Mouse (Mus musculus): Measurements from ENCODE around the gene Sec11a.
"Not testable (repeated sequence)": the region's sequence is repeated elsewhere in the genome, so short reads cannot be mapped to it uniquely, and the experiment has no call there.

Gene Sec11a

DNA sequence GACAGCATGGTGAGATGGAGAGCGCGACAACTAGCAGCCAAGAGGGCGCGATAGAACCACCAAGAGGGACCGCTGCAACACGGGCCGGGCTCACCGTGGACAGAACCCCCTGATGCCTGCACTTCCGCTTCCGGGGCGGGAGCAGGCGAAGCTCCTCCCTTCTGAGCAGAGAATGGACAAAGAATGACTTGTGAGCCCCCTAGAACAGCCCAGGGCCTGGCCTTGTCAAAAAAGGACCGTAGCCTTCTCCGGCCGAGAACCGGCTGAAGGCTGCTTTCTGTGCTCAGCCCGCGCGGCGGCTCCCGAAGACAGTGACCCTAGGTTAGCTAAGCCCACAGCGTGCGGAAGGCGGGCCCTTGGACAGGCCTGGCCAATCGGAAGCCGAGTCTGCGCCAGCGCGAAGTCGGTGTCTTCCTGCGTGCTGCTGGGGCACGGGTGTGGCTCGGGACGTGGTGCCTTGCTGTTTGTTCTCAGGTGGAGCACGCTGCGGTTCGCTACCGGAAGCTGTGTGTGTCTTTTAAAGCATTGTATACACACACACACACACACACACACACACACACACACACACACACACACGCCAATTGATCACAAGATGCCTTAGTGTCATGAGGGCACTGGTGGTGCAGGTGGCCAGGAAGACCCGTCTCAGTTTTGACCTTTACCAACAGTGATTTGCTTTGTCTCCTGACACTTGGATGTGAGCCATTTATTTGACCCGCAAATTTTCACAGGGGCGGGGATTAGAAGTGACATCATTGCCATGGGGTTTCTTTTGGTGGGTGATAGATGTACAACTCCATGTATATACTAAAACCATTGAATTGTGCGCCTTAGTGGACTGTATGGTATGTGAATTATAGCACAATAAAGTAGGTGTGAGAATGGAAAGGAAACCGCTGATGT is at the start of gene Sec11a:
Gene Sec11a, minus strand, starts transcription at position 336 of the 906 bp plus-strand sequence.
- DNase-seq (ENCODE audit: low spot score in 2 of 2) = peak; percentile 92 to 93

DNA sequence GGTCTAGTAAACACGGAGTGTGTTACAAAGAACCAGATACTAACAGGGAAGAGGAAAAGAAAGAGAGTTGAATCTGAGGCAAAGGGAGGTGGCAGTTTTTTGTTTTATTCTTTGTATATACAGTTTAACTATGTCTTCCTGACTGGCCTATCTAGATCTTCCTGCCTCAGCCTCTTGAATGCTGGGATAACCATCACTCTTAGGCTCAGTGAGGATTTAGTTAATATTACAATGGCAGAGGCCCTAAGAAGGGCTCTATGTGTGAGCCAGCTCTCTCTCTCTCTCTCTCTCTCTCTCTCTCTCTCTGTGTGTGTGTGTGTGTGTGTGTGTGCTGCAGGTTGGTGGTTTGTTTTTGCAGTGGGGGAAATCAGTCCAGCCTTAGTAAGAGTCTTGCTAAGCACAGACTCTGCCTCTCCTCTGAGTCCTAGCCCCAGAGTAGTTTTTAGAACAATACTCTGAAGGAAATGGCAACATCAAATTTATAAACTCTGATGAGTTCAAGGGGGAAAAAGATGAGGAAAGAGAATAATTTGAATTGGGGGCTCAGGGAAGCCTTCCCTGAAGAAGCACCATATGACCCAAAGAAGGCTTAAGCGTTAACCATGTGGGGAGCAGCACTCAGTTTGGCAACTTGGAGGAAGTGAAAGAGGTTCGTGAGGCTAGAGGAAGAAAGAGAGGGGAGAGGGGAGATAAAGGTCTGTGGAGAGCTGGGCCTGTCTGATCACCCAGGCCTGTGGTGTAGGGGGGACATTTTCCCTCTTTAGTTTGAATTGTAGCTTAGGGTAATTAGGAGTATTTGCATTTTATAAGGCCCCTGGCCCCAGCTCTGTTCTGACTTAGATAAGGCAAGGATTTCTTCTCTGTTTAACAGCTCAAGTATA is 47.9 kb upstream of the Sec11a start:
- DNase-seq (ENCODE audit: low spot score in 2 of 2) = no peak

GRCm38 (mm10) chr7:80994663-80995005 is 47.1 kb upstream of the Sec11a start:
- no peak for DNase-seq (ENCODE audit: low spot score in 2 of 2)

- DNase-seq (ENCODE audit: low spot score in 2 of 2) = no peak
These were observed 46.5 kb upstream of the Sec11a start for GRCm38 (mm10) chr7:80993834-80994662.

DNA sequence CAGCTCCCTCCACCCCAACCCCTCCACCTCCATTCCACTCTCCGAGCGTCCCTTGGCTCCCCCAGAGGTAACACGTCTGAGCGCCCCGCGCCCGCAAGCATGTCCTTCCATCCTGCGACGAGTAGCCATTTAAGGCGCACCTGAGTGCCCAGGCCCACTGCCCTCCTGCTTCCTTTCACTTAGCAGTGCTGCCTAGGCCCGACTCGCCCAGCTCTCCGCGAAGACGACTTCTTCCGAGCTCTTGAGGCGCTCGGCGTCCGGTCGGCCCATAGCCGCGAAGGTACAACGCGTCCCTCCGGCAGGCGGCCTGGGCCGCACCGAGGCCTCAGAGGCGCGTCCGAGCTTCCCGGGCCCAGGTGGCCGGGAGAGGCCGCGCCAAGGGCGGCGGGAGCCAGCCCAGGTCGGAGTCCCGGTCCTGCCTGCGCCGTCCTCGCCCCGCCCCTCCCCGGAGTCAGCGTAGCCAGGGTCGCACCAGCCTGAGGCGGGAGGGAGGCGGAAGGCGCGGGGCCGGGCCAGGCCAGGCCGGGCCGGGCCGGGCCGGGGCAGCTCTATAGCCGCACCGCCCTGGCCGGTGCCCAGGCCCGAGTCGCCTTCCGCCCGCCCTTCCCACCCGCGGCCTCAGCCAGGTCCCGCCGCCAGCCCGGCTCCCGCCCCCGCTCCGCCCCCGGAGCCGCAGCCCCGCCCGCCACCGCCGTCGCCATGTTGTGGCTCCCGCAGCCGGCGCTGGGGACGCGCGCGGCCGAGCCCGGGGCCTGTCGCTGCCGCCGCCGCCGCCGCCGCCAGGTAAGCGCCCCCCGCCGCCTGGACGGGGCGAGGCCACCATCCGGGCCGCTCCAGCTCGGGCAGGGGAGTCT is 45.6 kb upstream of the Sec11a start, which contains the start of gene Zfp592:
Gene Zfp592, plus strand, starts transcription at position 702 of the 854 bp plus-strand sequence.
- peak; percentile 76 to 81 for DNase-seq (ENCODE audit: low spot score in 2 of 2)

GRCm38 (mm10) chr7:80992631-80992979 is 45.0 kb upstream of the Sec11a start:
- peak; percentile 22 to 26 for DNase-seq (ENCODE audit: low spot score in 2 of 2)

DNA sequence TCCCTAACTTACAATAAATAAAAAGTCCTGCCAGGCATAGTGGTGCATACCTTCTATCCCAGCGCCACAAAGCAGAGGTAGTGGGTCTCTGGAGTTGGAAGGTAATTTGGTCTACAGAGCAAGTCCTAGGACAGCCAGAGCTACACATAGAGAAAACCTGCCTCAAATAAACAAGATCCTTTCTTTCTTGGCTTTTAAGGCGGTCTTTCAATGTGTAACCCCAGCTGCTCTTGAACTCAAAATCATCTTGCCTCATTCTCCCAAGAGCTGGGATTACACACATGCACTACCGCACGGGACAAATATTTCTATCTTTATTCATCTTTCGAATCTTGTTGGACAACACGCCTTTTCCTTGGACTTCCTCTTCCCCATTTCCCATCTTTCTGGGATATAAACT is 44.5 kb upstream of the Sec11a start:
- DNase-seq (ENCODE audit: low spot score in 2 of 2) = no peak

GRCm38 (mm10) chr7:80991589-80991988 is 44.0 kb upstream of the Sec11a start:
- DNase-seq (ENCODE audit: low spot score in 2 of 2) = no peak

DNA sequence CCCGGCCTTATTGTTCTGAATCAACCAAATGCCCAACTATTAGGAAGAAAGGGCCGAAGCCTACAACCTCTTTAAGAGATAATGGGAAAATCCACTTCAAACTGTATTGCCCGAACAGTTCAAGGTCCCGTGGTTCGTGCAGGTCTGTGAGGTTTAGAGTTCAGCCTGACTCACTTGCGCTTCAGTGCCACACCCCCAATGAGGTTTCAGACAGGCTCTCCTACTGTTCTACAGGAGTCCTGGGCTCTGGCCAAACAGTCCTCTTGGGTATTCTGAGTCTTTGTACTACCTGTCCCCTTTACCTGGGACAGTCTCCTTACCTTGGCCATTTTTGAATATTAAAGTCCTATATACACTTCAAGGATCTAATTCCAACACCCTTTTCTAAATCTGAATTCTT is 42.7 kb upstream of the Sec11a start:
- DNase-seq (ENCODE audit: low spot score in 2 of 2) = no peak

DNA sequence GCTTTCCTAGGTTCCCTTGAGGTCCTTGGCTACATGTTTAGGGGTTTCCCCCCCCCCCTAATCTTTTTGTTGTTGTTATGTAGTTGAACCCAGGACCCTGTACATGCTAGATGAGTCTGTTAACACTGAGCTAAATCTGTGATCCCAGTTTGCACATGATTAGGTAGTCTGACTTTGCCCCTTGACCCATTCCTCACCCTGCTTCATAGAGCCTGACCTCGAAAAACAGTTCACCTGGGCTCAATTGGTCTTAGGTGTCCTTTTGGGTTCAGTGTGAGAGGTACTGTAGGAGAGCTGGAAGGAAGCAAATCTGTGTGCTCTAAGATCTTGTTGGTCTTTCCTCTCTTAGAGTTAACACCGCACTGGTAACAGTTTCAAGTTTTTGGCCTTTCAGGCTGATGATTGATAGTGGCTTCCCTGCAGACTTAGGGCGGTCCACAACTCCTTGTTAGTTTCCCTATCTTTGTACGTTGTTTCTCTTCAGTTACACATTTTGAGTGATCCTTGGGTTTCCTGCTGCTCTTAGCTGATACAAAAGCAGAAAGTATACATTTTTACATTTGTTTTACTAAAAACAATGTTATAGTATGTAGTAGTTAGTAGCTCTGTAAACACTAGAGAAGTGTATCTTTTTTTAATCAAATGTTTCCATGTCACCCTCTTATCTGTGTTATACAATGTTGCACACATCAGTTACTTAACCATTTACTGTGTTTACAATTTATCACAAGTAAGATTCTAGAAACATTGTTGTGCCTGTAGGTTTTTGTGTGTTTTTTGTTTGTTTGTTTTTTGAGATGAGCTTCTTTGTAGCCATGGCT is 40.4 kb upstream of the Sec11a start:
- DNase-seq (ENCODE audit: low spot score in 2 of 2) = no peak

GRCm38 (mm10) chr7:80986458-80987187 is 39.0 kb upstream of the Sec11a start:
- DNase-seq (ENCODE audit: low spot score in 2 of 2) = no peak

- no peak for DNase-seq (ENCODE audit: low spot score in 2 of 2)
These were observed 33.0 kb upstream of the Sec11a start for GRCm38 (mm10) chr7:80980566-80980965.

GRCm38 (mm10) chr7:80973638-80974015 is 26.0 kb upstream of the Sec11a start:
- not testable (repeated sequence) for DNase-seq (ENCODE audit: low spot score in 2 of 2)

DNA sequence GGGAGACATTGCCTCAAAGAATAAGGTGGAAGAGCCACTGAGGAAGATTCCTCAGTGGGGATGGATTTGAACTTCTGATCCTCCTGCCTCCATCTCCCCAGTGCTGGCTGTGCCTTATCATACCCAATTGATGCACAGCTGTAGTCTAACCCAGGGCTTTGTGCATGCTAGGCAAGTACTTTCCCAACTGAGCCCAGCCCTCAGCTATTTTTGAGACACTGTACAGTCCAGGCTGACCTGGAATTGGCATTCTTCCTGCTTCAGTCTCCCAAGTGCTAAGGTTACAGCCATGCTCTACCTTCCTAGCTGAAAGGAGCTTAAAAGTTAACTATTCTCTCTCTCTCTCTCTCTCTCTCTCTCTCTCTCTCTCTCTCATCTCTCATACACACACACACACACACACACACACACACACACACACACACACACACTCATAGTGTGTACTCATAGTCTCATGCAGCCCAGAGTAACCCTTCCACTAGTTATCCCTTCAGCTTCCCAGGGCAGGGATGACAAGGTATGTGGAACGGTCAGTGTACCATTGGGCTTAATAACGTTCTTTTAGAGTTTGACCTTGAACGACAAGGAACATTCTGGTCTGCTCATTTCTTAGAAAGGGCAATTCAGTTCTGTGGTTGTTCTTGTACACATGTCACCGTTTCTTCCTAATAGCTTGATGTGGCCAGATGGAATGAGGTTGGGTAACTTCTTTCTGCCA is 25.5 kb upstream of the Sec11a start:
- DNase-seq (ENCODE audit: low spot score in 2 of 2) = not testable (repeated sequence)

DNA sequence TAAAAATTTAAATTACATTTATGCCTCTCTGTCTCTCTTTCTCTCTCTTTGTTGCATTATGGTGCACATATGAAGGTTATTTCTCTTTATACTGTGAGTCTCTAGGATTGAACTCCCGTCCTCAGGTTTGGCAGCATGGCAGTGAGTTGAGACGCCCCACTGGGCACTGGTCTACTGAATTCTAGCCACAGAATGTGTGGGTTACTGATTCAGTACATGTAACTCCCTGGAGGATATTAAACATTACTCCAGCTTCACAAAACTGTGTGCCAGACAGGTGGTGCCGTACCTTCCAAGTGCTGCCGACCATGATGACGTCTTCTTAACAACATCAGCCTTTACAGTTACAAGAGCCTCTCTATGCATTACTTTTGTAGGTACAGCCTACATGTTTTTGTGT is 24.5 kb upstream of the Sec11a start:
- DNase-seq (ENCODE audit: low spot score in 2 of 2) = no peak

DNA sequence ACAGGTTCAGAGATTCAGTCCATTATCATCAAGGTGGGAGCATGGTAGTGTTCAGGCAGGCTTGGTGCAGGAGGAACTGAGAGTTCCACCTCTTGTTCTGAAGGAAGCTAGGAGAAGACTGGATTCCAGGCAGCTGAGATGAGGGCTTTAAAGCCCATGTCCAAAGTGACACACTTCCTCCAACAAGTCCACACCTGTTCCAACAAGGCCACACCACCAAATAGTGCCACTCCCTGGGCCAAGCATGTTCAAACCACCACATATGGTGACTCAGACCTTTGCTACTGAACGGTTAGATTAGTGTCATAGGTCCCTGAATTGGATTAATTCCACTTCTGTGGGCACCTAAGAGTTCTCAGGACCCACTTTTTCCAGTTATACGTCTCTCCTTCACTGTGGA is 23.8 kb upstream of the Sec11a start:
- DNase-seq (ENCODE audit: low spot score in 2 of 2) = no peak

DNA sequence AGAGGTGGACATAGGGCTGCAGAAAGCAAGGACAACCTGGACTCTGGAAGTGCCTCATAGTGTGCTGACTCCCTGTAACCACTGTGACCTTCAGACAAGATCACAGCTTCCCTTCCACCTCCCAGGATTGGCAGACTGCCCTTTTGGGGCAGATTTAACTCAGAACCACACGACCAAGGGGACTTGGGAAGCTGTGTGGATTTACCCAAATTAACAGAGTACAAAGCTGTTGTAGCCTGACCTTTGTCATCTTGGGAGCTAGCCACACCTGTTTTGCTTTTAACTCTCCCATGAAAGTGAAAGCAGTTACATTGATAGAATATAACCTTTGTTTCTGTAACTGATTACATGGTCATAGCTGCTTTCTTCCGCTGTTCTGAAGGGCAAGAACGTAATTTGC is 23.3 kb upstream of the Sec11a start:
- DNase-seq (ENCODE audit: low spot score in 2 of 2) = no peak

DNA sequence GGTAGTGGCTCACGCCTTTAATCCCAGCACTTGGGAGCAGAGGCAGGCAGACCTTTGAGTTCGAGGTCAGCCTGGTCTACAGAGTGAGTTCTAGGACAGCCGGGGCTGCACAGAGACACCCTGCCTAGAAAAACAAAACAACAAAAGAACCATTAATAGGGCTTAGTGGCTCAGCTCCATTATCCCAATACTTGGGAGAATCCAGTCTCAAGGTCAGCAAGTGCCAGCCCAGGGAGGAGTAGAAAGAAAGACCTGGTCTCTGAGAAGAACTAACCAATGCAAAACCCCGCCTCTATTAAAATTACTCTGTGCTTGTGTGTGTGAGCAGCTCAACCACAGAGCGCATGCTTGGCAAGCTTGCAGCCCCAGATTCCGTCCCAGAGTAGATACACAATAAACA is 15.2 kb upstream of the Sec11a start:
- DNase-seq (ENCODE audit: low spot score in 2 of 2) = no peak

- DNase-seq (ENCODE audit: low spot score in 2 of 2) = no peak
These were observed 11.4 kb upstream of the Sec11a start for GRCm38 (mm10) chr7:80959003-80959402.

All from urinary bladder, postnatal 36 days (tissue).